Mouse (Mus musculus) brain, embryonic 14.5 days (tissue): ENCODE measurements around the gene Upp2.

ENCODE experiments used
- CTCF ChIP-seq: fragments of 200-500 bp; IDR thresholded peaks from 2 replicates; pipeline ENCODE4 v1.5.1; 2012; ENCODE audit warnings: inconsistent platforms, mild to moderate bottlenecking, moderate library complexity, borderline replicate concordance; ENCODE audit not compliant: insufficient read depth, insufficient read length; ENCODE audit errors: extremely low read depth
- POLR2A ChIP-seq: fragments of 200-500 bp; IDR thresholded peaks from 2 replicates; pipeline ENCODE4 v1.6.1; 2012; ENCODE audit warnings: mild to moderate bottlenecking, inconsistent platforms, borderline replicate concordance; ENCODE audit not compliant: poor library complexity, insufficient read depth, insufficient read length, severe bottlenecking; ENCODE audit errors: extremely low read depth

DNA sequence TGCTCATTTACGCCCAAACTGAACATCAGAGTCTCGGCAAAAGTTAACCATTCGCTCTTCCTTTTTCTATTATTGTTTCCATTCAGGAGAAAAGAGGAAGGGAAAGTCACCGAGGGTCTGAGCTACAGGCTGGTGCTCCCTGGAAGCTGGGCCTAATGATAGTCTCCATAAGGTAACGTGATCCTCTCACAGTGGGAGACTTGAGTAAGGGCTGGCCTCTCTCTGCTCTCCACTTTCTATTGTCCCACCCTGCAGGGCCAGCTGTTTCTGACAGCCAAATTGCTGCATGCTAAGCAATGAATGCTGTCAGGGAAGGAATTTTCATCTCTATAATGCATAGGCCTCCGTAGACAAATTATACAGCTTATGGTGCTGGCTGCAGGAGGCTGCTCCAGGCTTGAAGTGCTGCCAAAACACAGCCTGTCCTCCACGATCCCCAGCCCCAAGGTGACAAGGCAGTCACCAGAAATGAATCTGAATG is 33.5 kb upstream of the Upp2 start:
- TF ChIP-seq CTCF (no peak), POLR2A (no peak)
